Mouse (Mus musculus) frontal cortex, adult (tissue): ENCODE measurements around the gene Cchcr1.
A peak's percentile ranks its signal among the peaks of the same experiment; 100 is the strongest.

Experiments used
- ATAC-seq: cut with Nextera tagmentation; 2 replicates; pipeline ENCODE4 v1.9.2; 2017; ENCODE audit warnings: mild to moderate bottlenecking, moderate library complexity, mixed read lengths; ENCODE audit not compliant: low TSS enrichment

Cchcr1 gene

GRCm38 (mm10) chr17:35554761-35555397 is 38.0 kb downstream of the Cchcr1 start:
- ATAC-seq, result no peak

GRCm38 (mm10) chr17:35556186-35556765 is 39.4 kb downstream of the Cchcr1 start:
- ATAC-seq, result no peak

GRCm38 (mm10) chr17:35556812-35557211 is 39.9 kb downstream of the Cchcr1 start:
- ATAC-seq, result 0 out of 2 replicates have a peak, but pooled peaks have one; percentile 55

GRCm38 (mm10) chr17:35557351-35557750 is 40.5 kb downstream of the Cchcr1 start:
- ATAC-seq, result no peak

GRCm38 (mm10) chr17:35558216-35558615 is 41.3 kb downstream of the Cchcr1 start:
- no peak for ATAC-seq

GRCm38 (mm10) chr17:35567150-35567549 is 50.2 kb downstream of the Cchcr1 start, which contains the start of gene 2300002M23Rik:
TSS of gene 2300002M23Rik (plus strand) at chr17:35567450.
- no peak for ATAC-seq

GRCm38 (mm10) chr17:35567767-35568166 is 50.9 kb downstream of the Cchcr1 start:
- no peak for ATAC-seq

GRCm38 (mm10) chr17:35569091-35569944 is 52.4 kb downstream of the Cchcr1 start:
- ATAC-seq, result no peak

GRCm38 (mm10) chr17:35570836-35571235 is 53.9 kb downstream of the Cchcr1 start:
- ATAC-seq, result no peak

GRCm38 (mm10) chr17:35571477-35571876 is 54.6 kb downstream of the Cchcr1 start:
- ATAC-seq, result no peak

GRCm38 (mm10) chr17:35578211-35578610 is 61.3 kb downstream of the Cchcr1 start:
- peak; percentile 59; the same call in 1 of the 2 replicates for ATAC-seq
